Mouse (Mus musculus) cerebellum, adult 2 months (tissue): ENCODE data around the gene Tbc1d14. TPM values are rescaled to one million over a fixed set of nuclear protein-coding genes. Genes with fewer than 3 reads are reported as not detected.

Experiments used
- DNase-seq, 2 experiments: peaks; one replicate each; pipeline ENCODE4 v3.0.0; 2021
- H3K27ac ChIP-seq: fragments of 200-500 bp; 2 replicates; pipeline ENCODE4 v1.5.1; 2012; ENCODE audit warnings: low read length, control low read depth, inconsistent platforms; ENCODE audit not compliant: insufficient read depth
- H3K27me3 ChIP-seq: fragments of 200-500 bp; 2 replicates; pipeline ENCODE4 v1.6.1; 2012; ENCODE audit warnings: inconsistent platforms, mild to moderate bottlenecking, low read length, moderate library complexity; ENCODE audit not compliant: control insufficient read depth, insufficient read depth
- H3K4me1 ChIP-seq: fragments of 200-500 bp; 2 replicates; pipeline ENCODE4 v1.6.1; 2011; ENCODE audit warnings: low read length; ENCODE audit not compliant: control insufficient read depth, insufficient read depth
- H3K4me3 ChIP-seq: fragments of 200-500 bp; replicated peaks from 2 replicates; pipeline ENCODE3; 2011; ENCODE audit warnings: mild to moderate bottlenecking, low read depth, low read length, control low read depth; ENCODE audit not compliant: insufficient read depth
- CTCF ChIP-seq: fragments of 200-500 bp; IDR thresholded peaks from 2 replicates; pipeline ENCODE4 v1.5.1; 2011; ENCODE audit warnings: low read depth, mild to moderate bottlenecking, control low read depth, low read length, moderate library complexity, borderline replicate concordance; ENCODE audit not compliant: insufficient read depth
- POLR2A ChIP-seq: fragments of 200-500 bp; IDR thresholded peaks from 2 replicates; pipeline ENCODE4 v1.6.1; 2011; ENCODE audit warnings: low read length, control low read depth, borderline replicate concordance; ENCODE audit not compliant: insufficient read depth
- WGBS: fragments of 180-500 bp; shearing (Covaris S2); methylation state at CpG from one replicate; pipeline ENCODE4 v1.1.7; 2018; 5-methylcytosine and 5-hydroxymethylcytosine counted together
- polyA plus RNA-seq: library from polyadenylated mRNA; depleted of rRNA; stranded (reverse); fragments of >200 nt; gene quantifications from 2 replicates; pipeline ENCODE4 v1.2.3, GENCODE M21; 2012

The Tbc1d14 gene
- polyA plus RNA-seq, 1 experiment: 55.1 TPM

GRCm38 (mm10) chr5:36526921-36527320 is 66.2 kb downstream of the Tbc1d14 start:
- 91% methylated on average over 2 of the region's 2 CpGs for WGBS
- H3K27me3 ChIP-seq: no peaks in the 10 kb centered on the region
- H3K4me1 ChIP-seq: peaks cover 15% of the 10 kb centered on the region
- H3K27ac ChIP-seq: no peak overlapping the region
- TF ChIP-seq POLR2A: no peak
- TF ChIP-seq CTCF: no peak
- no peak overlapping the region for H3K4me3 ChIP-seq
- DNase-seq: no peak

GRCm38 (mm10) chr5:36526274-36526673 is 66.8 kb downstream of the Tbc1d14 start:
- WGBS: 74% methylated on average over 5 of the region's 5 CpGs
- no peak for TF ChIP-seq POLR2A
- no peak; the same call in 1 of the 2 replicates for TF ChIP-seq CTCF
- DNase-seq: no peak
- H3K4me1 ChIP-seq: peaks cover 15% of the 10 kb centered on the region
- H3K4me3 ChIP-seq: no peak overlapping the region
- no peaks in the 10 kb centered on the region for H3K27me3 ChIP-seq
- no peak overlapping the region for H3K27ac ChIP-seq

GRCm38 (mm10) chr5:36525216-36525615 is 67.9 kb downstream of the Tbc1d14 start:
- WGBS: 48% methylated on average over 2 of the region's 2 CpGs
- TF ChIP-seq POLR2A (no peak), CTCF (no peak)
- no peak overlapping the region for H3K27ac ChIP-seq
- H3K4me3 ChIP-seq: no peak overlapping the region
- peaks cover 15% of the 10 kb centered on the region for H3K4me1 ChIP-seq
- no peaks in the 10 kb centered on the region for H3K27me3 ChIP-seq
- DNase-seq: no peak

- 85% methylated on average over 5 of the region's 5 CpGs for WGBS
These were observed 69.8 kb downstream of the Tbc1d14 start for GRCm38 (mm10) chr5:36523219-36523703.

GRCm38 (mm10) chr5:36522782-36523181 is 70.3 kb downstream of the Tbc1d14 start:
- DNase-seq: no peak
- Histone ChIP-seq H3K4me1 (peaks cover 15% of the 10 kb centered on the region), H3K27me3 (no peaks in the 10 kb centered on the region), H3K27ac (no peak overlapping the region), H3K4me3 (no peak overlapping the region)
- no peak for TF ChIP-seq POLR2A
- no peak for TF ChIP-seq CTCF
- 15% methylated on average over 2 of the region's 2 CpGs for WGBS

More at GRCm38 (mm10) chr5:36523219-36523703, 69.8 kb downstream of the Tbc1d14 start:
- Histone ChIP-seq H3K4me3 (no peak overlapping the region), H3K27ac (no peak overlapping the region), H3K4me1 (peaks cover 14% of the 10 kb centered on the region), H3K27me3 (no peaks in the 10 kb centered on the region)
- DNase-seq: no peak
- TF ChIP-seq CTCF (no peak), POLR2A (no peak)

GRCm38 (mm10) chr5:36519751-36520150 is 73.3 kb downstream of the Tbc1d14 start:
- Histone ChIP-seq H3K4me1 (peaks cover 18% of the 10 kb centered on the region), H3K27me3 (no peaks in the 10 kb centered on the region), H3K4me3 (no peak overlapping the region), H3K27ac (no peak overlapping the region)
- WGBS: 66% methylated on average over 3 of the region's 3 CpGs
- TF ChIP-seq CTCF: no peak
- no peak for TF ChIP-seq POLR2A
- DNase-seq: no peak

- no peak for TF ChIP-seq CTCF
- TF ChIP-seq POLR2A: no peak
- no peaks in the 10 kb centered on the region for H3K27me3 ChIP-seq
- H3K4me3 ChIP-seq: no peak overlapping the region
- WGBS: 41% methylated on average over 3 of the region's 3 CpGs
- peak; percentile 40 to 68 for DNase-seq
- H3K27ac ChIP-seq: no peak overlapping the region; the same call in 1 of the 2 replicates
- H3K4me1 ChIP-seq: peaks cover 18% of the 10 kb centered on the region
These were observed 75.5 kb downstream of the Tbc1d14 start for GRCm38 (mm10) chr5:36517596-36517995.

GRCm38 (mm10) chr5:36515558-36515957 is 77.5 kb downstream of the Tbc1d14 start:
- TF ChIP-seq CTCF (no peak), POLR2A (no peak)
- H3K27me3 ChIP-seq: no peaks in the 10 kb centered on the region
- no peak overlapping the region for H3K27ac ChIP-seq
- DNase-seq: peak in 1 of 2 experiments; percentile 12
- no peak overlapping the region for H3K4me3 ChIP-seq
- 68% methylated on average over 5 of the region's 5 CpGs for WGBS
- peaks cover 18% of the 10 kb centered on the region for H3K4me1 ChIP-seq
